Mouse (Mus musculus) limb, embryonic 11.5 days (tissue): ENCODE data around the gene Vmn1r223. TPM values are rescaled to one million over a fixed set of nuclear protein-coding genes. Genes with fewer than 3 reads are reported as not detected.

Experiments
- ATAC-seq: fragments of 200-750 bp; cut with Nextera tagmentation; 2 replicates; pipeline ENCODE4 v1.8.0; 2017; ENCODE audit warnings: low read depth; ENCODE audit not compliant: insufficient number of reproducible peaks, low FRiP score, low TSS enrichment
- DNase-seq: peaks from one replicate; pipeline ENCODE4 v3.0.0-alpha.2; 2015; ENCODE audit warnings: low spot score
- H3K27ac ChIP-seq: fragments of 300-500 bp; sonication (generic); replicated peaks from 2 replicates; pipeline ENCODE4 v1.5.1; 2014; ENCODE audit warnings: low read depth, mild to moderate bottlenecking, low read length
- H3K27me3 ChIP-seq: fragments of 300-500 bp; sonication (generic); 2 replicates; pipeline ENCODE4 v1.6.1; 2014; ENCODE audit warnings: mild to moderate bottlenecking, low read length, mixed read lengths; ENCODE audit not compliant: control insufficient read depth, insufficient read depth
- H3K36me3 ChIP-seq: fragments of 300-500 bp; sonication (generic); 2 replicates; pipeline ENCODE4 v1.6.1; 2014; ENCODE audit warnings: mild to moderate bottlenecking, low read length, moderate library complexity, mixed read lengths; ENCODE audit not compliant: control insufficient read depth, insufficient read depth
- H3K4me1 ChIP-seq: fragments of 300-500 bp; sonication (generic); 2 replicates; pipeline ENCODE4 v1.6.1; 2014; ENCODE audit warnings: low read length, mixed read lengths; ENCODE audit not compliant: control insufficient read depth, insufficient read depth
- H3K4me2 ChIP-seq: fragments of 300-500 bp; sonication (generic); 2 replicates; pipeline ENCODE4 v1.6.1; 2014; ENCODE audit warnings: low read depth, mild to moderate bottlenecking, moderate library complexity; ENCODE audit not compliant: severe bottlenecking
- H3K4me3 ChIP-seq: fragments of 300-500 bp; sonication (generic); 2 replicates; pipeline ENCODE4 v1.5.1; 2014; ENCODE audit warnings: low read depth, low read length
- H3K9ac ChIP-seq: fragments of 300-500 bp; sonication (generic); 2 replicates; pipeline ENCODE4 v1.6.1; 2014; ENCODE audit warnings: mild to moderate bottlenecking, low read length
- H3K9me3 ChIP-seq: fragments of 300-500 bp; sonication (generic); 2 replicates; pipeline ENCODE4 v1.6.1; 2016; ENCODE audit warnings: low read length; ENCODE audit not compliant: control insufficient read depth
- WGBS: fragments of 180-500 bp; shearing (Covaris S2); extraction: QIAGEN DNeasy Blood & Tissue Kit; methylation state at CpG from one replicate; pipeline ENCODE4 v1.1.7; 2014; 5-methylcytosine and 5-hydroxymethylcytosine counted together
- polyA plus RNA-seq: library from polyadenylated mRNA; unstranded; fragments of >200 nt; fragmentation: Nextera tagmentation; extraction: Ambion mirVana; gene quantifications from 2 replicates; pipeline ENCODE4 v1.2.1, GENCODE M21; 2014

The Vmn1r223 gene
- polyA plus RNA-seq, 1 experiment from 2014 or later: not detected

GRCm38 (mm10) chr13:23298445-23299232 lies 51.7 kb downstream of the Vmn1r223 start:
- H3K27me3 ChIP-seq: no peaks in the 10 kb centered on the region
- peak overlapping the region; percentile 64 for H3K4me2 ChIP-seq
- peak; percentile 82 for DNase-seq
- no peaks in the 10 kb centered on the region for H3K4me1 ChIP-seq
- H3K27ac ChIP-seq: no peak overlapping the region
- peak; percentile 70; the same call in 1 of the 2 replicates for ATAC-seq
- H3K36me3 ChIP-seq: no peaks in the 10 kb centered on the region
- H3K9me3 ChIP-seq: no peaks in the 10 kb centered on the region
- H3K9ac ChIP-seq: no peak overlapping the region
- H3K4me3 ChIP-seq: peak overlapping the region; percentile 50
- 3% methylated on average over 21 of the region's 21 CpGs for WGBS

- WGBS: under 1% methylated on average over 22 of the region's 22 CpGs
- ATAC-seq: peak; percentile 56; the same call in 1 of the 2 replicates
- Histone ChIP-seq H3K36me3 (no peaks in the 10 kb centered on the region), H3K27me3 (no peaks in the 10 kb centered on the region), H3K4me1 (no peaks in the 10 kb centered on the region), H3K4me3 (peak overlapping the region; percentile 50), H3K27ac (no peak overlapping the region), H3K9ac (peak overlapping the region; percentile 30; the same call in 1 of the 2 replicates), H3K4me2 (peak overlapping the region; percentile 64), H3K9me3 (no peaks in the 10 kb centered on the region)
- DNase-seq: peak; percentile 44
These were observed 52.5 kb downstream of the Vmn1r223 start for GRCm38 (mm10) chr13:23299276-23299998.

- Histone ChIP-seq H3K27ac (no peak overlapping the region), H3K9ac (no peak overlapping the region; the same call in 1 of the 2 replicates), H3K27me3 (no peaks in the 10 kb centered on the region), H3K4me3 (peak overlapping the region; percentile 50), H3K9me3 (no peaks in the 10 kb centered on the region), H3K36me3 (no peaks in the 10 kb centered on the region), H3K4me2 (peak overlapping the region; percentile 64), H3K4me1 (no peaks in the 10 kb centered on the region)
- ATAC-seq (no peak), DNase-seq (peak; percentile 94)
- under 1% methylated on average over 13 of the region's 13 CpGs for WGBS
These were observed 53.0 kb downstream of the Vmn1r223 start for GRCm38 (mm10) chr13:23299999-23300341.

Other genes starting within 250 kb of the Vmn1r223 start
- gene Vmn1r213, start 239.5 kb upstream of the Vmn1r223 start, polyA plus RNA-seq: not detected in 2 replicates
- not detected in 2 replicates for gene Vmn1r214, start 216.7 kb upstream of the Vmn1r223 start, polyA plus RNA-seq
- gene Vmn1r215, start 179.1 kb upstream of the Vmn1r223 start, polyA plus RNA-seq: not detected in 2 replicates
- not detected in 2 replicates for gene Vmn1r217, start 128.9 kb upstream of the Vmn1r223 start, polyA plus RNA-seq
- not detected in 2 replicates for gene Vmn1r218, start 114.0 kb upstream of the Vmn1r223 start, polyA plus RNA-seq
- 0.03 and 0.04 TPM in 2 replicates for gene Vmn1r219, start 87.8 kb upstream of the Vmn1r223 start, polyA plus RNA-seq
- not detected in 2 replicates for gene Vmn1r220, start 59.2 kb upstream of the Vmn1r223 start, polyA plus RNA-seq
- not detected in 2 replicates for gene Vmn1r221, start 33.0 kb upstream of the Vmn1r223 start, polyA plus RNA-seq
- gene Vmn1r222, start 11.2 kb upstream of the Vmn1r223 start, polyA plus RNA-seq: not detected in 2 replicates
- gene Zfp322a, start 122.1 kb downstream of the Vmn1r223 start, polyA plus RNA-seq: 71.9 and 76.4 TPM in 2 replicates
- 16.3 and 17.4 TPM in 2 replicates for gene Abt1, start 176.7 kb downstream of the Vmn1r223 start, polyA plus RNA-seq
- not detected in 2 replicates for gene Btn1a1, start 218.8 kb downstream of the Vmn1r223 start, polyA plus RNA-seq
- gene Btn2a2, start 241.7 kb downstream of the Vmn1r223 start, polyA plus RNA-seq: 1.3 and 2.2 TPM in 2 replicates